Mouse (Mus musculus): ENCODE measurements around the gene Cep95. TPM values are rescaled to one million over a fixed set of nuclear protein-coding genes. Genes with fewer than 3 reads are reported as not detected.
"Not testable (repeated sequence)": the region's sequence is repeated elsewhere in the genome, so short reads cannot be mapped to it uniquely, and the experiment has no call there.

The Cep95 gene
- 10.5 and 14.7 TPM in 2 replicates for total RNA-seq (2021)
- long read RNA-seq, partial matches to known transcripts: 4 of 20 reads
- long read RNA-seq, other reads (novel, unspliced or antisense): 12 of 20 reads

DNA sequence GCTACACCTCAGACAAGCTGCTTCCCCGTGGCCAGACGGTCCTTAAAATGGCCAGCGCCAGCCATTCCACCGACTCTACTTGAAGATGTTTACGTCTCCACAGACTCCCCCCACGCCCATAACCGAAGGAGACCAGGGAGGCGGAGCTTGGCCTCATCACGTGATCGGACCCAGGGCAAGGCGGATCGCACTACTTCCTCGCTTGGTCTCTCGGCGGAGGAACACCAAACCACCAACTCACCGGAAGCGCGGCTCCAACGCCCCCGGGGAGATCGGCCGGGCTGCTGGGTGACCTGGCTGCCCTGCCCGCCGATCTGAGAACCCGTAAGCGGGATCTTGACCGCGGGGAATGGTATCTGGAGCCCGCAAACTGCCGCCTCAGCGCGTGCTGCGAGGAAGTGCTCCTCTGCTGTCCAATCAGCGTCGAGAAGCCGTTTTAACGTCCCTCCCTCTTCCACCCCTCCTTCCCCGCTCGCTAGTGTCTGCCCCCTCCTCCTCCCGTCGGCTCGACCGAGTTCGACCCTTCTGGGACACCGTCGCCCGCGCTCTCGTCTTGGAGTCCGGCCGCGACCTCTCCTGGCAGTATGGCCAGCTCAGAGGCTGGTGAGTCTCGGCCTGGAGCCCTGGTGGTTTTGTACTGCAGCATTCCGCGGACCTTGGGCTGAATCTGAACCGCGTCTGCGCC, at the start of gene Cep95, which contains the start of gene Ddx5:
Gene Cep95, plus strand, starts transcription at position 478 of the 685 bp plus-strand sequence.
Gene Ddx5, minus strand, starts transcription at position 411 of the 685 bp plus-strand sequence.
- DNase-seq: peak; percentile 94

DNA sequence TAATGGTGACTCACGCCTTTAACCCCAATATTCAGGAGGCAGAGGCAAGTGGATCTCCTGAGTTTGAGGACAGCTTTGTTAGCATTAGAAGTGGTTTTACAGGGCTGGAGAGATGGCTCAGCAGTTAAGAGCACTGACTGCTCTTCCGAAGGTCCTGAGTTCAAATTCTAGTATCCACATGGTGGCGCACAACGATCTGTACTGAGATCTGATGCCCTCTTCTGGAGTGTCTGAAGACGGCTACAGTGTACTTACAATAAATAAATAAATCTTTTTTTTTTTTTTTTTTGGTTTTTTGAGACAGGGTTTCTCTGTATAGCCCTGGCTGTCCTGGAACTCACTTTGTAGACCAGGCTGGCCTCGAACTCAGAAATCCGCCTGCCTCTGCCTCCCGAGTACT, 48.3 kb upstream of the Cep95 start:
- not testable (repeated sequence) for DNase-seq

- DNase-seq: no peak
Measured at GRCm38 (mm10) chr11:106741232-106741631, 47.8 kb upstream of the Cep95 start.

GRCm38 (mm10) chr11:106741826-106742225, 47.2 kb upstream of the Cep95 start:
- DNase-seq: no peak

DNA sequence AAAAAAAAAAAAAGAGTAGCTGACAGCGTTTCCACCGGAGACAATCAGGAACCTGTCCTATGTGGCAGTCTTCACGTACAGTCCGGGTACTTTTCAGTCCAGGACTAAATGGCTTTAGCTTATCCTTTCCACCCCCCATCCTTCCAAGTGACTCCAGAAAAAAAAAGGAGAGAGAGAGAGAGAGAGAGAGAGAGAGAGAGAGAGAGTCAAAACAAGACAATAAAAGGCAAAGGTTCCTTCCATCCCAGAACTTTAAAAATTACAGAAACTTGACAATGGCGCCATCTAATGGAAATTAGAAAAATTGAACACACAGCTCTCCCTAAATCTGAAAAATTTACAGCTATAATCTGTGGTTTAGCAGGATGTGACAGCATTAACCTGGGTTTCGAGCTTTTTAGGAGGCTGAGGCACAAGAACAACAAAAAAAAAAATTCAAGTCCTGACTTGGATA, 46.6 kb upstream of the Cep95 start:
- no peak for DNase-seq

- no peak for DNase-seq
Measured at GRCm38 (mm10) chr11:106744949-106745348, 44.1 kb upstream of the Cep95 start.

DNA sequence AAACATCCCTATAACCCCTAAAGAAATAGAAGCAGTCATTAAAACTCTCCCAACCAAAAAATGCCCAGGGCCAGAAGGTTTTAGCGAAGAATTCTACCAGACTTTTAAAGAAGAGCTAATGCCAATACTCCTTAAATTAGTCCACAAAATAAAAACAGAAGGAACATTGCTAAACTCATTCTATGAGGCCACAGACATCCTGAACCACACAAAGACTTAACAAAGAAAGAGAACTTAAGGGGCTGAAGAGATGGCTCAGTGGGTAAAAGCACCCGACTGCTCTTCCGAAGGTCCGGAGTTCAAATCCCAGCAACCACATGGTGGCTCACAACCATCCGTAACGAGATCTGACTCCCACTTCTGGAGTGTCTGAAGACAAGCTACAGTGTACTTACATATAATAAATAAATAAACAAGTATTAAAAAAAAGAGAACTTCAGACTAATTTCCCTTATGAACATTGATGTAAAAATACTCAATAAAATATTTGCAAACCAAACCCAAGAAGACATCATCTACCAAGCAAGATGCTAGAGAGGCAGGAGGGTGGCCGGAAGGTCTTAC, 39.4 kb upstream of the Cep95 start:
- not testable (repeated sequence) for DNase-seq

- no peak for DNase-seq
Measured at GRCm38 (mm10) chr11:106750121-106750751, 38.8 kb upstream of the Cep95 start, which contains the start of gene Pecam1. TSS of gene Pecam1 (minus strand) at chr11:106750628.

GRCm38 (mm10) chr11:106751039-106752018, 37.7 kb upstream of the Cep95 start, which contains the start of gene Milr1:
TSS of gene Milr1 (plus strand) at chr11:106751226.
- DNase-seq: no peak

- no peak for DNase-seq
Measured at GRCm38 (mm10) chr11:106752103-106752502, 36.9 kb upstream of the Cep95 start.

- DNase-seq: no peak
Measured at GRCm38 (mm10) chr11:106753314-106753713, 35.7 kb upstream of the Cep95 start.

GRCm38 (mm10) chr11:106755583-106755982, 33.5 kb upstream of the Cep95 start:
- DNase-seq: no peak

DNA sequence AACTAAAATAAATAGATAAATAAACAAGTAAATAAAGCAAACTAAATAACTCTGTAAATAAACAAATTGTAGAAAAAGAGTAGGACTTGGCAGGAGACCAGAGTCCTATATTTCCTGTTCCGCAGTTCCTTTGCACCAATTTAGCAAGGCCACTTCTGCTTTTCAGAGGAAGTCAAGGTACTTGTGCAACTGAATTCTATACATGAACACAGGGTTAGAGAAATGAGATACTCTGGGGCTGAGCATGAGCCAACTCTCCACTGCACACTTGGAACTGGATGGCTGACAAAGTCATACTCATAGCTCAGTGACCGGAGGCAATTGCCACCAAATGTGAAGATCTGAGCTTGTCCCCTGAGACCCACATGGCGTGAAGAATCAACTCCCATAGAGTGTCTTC, 30.0 kb upstream of the Cep95 start:
- DNase-seq: no peak

DNA sequence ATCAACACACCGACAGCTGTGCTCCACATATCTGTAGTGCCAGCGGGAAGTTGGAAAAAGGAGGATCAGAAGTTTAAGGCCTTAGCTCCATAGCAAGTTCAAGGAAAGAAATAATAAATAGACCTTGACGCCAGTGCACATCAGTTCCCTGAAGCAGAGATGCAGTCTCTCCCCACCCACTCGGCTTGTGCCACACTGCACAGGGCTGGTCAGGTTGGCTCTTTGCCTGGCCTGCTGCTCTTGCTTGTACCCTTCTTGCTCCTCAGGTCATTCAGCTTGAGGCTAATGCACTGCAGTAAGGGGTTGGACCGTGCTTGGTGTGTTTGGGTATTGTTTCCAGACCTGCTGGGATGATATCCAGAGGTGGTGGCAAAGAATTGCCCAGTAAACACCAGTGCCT, 28.5 kb upstream of the Cep95 start:
- DNase-seq: no peak

DNA sequence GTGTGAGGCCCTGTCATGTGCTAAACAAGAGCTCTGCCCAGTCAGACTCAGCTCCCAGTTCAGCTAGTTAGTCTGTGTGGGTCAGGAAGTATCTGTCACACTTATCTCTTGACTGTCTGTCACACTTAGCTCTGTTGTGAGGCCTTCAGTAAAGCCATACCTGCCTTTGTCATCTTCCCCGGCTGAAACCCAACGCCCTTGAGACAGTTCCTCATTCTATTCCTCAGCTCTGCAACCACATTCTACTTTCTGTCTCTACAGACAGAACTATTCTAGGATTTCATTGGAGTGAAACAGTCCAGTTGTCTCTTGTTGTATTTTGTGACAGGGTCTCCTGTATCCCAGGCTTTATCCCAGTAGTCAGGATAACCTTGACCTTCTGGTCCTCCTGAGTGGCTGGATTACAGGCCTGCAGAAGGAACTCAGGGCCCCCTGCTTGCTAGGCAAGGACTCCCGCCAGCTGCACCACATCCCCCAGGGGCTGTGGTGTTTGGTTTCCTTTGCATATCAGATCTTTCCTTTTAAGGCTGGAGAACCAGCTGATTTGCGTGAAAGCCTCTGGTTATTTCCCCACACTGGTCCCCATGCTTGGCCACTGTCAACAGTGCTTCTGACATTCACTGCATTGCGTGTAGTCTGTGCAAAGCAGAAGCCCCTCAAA, 26.8 kb upstream of the Cep95 start:
- DNase-seq: no peak

- no peak for DNase-seq
Measured at GRCm38 (mm10) chr11:106762800-106763185, 26.3 kb upstream of the Cep95 start.

DNA sequence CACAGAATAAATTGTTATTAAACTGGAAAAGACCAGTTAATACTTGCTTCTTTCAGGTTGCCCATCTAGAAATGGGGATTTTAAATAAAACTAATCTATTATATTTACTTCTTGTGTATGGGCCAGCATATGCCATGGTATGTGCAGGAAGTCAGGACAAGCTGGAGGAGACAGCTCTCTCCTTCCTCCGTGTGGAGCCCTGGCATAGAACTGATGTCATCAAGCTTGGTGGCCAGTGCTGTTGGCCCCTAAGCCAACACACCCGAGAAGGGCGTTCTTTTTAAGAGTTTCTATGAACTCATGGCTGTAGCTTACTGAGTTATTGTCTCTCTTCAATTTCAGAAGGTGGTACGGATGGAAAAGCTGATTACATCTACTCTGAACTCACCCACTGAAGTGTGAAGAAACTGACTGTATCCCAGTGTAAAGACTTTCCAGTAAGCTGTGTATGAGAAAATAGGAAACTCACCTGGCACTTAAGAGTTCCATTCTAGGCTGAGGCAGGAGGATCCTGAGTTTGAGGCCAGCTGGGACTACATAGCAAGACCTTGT, 22.4 kb upstream of the Cep95 start:
- no peak for DNase-seq

DNA sequence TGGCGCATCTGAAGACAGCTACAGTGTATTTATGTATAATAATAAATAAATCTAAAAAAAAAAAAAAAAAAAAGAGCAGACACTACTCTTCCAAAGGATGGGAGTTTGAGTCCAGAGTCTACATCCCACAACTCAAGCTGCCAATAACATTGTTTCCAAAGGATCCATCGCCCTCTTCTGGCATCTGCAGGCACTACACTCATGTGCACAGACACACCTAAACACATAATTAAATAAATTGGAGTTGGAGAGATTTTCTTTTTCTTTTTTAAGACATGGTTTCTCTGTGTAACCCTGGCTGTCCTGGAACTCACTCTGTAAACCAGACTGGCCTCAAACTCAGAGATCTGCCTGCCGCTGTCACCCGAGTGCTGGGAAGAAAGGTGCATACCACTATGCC, 21.5 kb upstream of the Cep95 start:
- no peak for DNase-seq

DNA sequence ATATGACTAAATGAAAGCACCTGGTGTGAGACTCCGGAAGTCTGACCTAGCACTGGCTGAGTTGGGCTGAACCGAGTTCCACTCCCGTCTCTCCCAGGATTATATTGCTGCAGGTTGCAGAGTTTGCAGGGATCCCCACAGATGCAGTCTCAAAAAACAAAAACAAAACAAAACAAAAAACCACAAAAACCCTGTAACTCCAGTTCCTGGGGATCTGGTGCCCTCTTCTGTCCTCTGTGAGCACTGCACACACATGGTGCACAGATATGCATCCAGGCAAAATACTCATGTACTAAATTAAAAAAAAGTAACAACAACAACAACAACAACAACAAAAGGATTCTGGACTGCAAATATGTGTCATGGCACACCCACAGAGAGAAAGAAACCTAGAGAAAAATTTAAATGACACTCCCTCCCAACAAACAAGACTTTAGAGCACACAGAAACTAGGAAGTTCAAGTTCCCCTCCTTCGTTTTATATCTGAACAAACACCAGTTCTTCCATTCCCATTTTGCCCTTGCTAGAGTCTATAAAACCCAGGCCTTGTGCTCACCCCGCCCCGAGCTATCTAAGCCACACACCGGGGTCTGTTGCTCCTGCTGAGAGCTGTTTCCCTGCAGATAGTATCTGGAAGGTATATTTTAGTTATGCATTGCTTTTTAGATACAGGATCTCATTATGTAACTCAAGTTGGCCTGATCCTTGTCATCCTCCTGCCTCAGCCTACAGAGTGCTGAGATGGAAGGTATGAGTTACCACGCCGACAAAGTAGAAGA, 18.7 kb upstream of the Cep95 start:
- DNase-seq: no peak

DNA sequence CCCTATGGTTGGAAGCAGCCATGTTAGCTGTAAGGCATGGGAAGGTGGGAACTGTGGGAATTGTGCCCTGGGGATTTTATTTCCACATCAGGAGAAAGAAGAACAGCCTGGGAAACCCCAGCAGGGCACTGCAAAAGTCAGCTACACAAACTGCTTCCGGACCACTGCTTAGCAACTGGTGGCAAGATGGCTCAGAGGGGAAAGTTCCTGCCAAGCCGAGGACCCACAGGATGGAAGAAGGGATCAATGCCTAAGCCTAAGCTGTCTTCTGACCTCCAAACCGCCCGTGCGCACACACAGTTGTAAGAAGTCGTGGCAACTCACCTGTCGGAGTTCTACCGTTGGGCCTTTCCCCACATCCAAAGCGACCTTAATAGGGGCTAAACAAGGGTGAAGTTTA, 16.0 kb upstream of the Cep95 start:
- DNase-seq: no peak
